Mouse (Mus musculus): ENCODE data around the gene Adcy7.

Gene Adcy7

DNA sequence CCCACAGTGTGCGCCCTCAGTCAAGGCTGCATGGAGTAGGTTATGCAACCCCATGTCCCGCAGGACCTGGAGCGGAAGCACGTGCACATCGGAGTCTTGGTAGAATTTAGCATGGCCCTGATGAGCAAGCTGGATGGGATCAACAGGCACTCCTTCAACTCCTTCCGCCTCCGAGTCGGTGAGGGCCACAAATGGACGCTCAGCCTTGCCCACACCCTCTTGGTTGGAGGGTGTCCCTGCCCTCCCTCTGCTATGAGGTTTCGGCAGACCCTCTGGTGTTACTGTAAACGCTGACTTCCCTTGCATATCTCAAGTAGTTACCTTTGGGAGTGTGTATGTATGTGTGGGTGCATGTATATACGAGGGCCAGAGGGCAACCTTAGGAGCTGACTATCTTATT is 54.1 kb downstream of the Adcy7 start:
- TF ChIP-seq GATA4 (IDR thresholded peaks at IDR 0.05; ENCODE audit: insufficient replicate concordance, low read length): no peak

DNA sequence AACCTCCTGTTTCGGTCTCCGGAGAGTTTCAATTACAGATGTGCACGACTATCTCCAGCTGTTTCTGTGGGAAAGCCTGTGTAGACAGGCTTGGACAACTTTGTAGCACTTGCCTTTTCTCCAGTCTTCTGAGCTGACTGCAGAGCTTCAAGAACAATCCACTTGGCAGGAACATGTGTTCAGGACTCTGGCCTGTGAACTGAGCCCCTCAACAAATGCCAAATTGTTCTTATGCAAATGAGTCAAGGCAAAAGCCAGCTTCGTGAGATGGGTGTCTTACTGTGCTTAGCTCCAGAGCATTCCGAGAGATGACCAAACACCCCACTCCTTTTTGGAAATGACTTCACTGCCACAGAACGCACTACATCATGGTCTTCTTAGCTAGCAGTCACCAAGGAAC is 56.5 kb downstream of the Adcy7 start:
- TF ChIP-seq GATA4 (IDR thresholded peaks at IDR 0.05; ENCODE audit: insufficient replicate concordance, low read length): no peak

DNA sequence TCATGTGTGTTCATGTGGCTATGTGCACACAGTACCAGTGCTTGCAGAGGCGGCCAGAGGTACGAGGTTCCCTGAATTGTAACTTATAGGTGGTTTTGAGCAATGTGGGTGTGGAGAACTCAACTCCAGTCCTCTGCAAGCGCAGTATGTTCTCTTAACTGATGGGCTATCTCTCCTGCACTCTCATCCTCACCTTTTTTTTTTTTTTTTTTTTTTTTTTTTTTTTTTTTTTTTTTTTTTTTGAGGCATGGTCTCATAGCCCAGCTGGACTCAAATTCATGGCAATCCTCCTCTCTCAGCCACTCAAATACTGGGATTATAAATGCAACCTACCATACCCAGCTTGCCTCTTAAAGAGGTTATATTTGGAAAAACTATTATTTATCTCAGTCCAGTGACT is 58.6 kb downstream of the Adcy7 start:
- no peak for TF ChIP-seq GATA4 (IDR thresholded peaks at IDR 0.05; ENCODE audit: insufficient replicate concordance, low read length)

DNA sequence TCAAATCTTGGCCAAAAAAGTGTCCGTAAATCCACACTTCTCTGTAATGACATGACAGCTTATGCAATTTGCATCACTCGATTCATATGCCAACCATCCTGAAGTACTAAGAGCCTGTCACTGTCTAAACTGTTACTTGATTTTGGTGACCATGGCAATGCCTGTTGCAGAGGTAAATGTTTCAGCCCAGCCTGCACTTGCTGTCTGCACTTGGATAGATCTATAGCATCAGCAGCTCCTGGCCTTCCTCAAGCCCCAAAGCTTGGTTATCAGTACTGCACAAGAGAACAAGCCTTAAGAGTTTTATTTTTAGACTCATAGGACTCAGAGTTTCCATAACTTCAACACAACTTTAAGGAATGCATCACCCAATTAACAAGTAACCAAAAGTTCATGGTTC is 62.2 kb downstream of the Adcy7 start:
- no peak for TF ChIP-seq GATA4 (IDR thresholded peaks at IDR 0.05; ENCODE audit: insufficient replicate concordance, low read length)

DNA sequence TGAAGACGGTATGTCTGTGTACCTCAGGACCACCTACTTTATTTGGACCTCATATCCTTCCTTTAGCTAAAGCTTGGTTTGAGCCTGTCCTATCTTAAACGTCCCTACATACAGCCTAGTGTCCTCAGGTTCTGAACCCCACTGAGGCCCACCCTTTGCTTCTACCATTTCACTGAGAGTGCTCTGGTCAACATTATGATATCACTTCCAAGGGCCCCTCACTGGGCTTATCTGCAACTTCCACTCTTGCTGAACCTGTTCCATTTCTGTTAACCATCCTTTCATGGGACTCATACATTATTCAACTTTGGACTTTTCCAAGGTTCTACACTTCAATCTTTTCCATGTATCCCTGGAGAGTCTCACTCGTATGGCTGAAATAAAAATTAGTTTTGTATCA is 62.8 kb downstream of the Adcy7 start:
- TF ChIP-seq GATA4 (IDR thresholded peaks at IDR 0.05; ENCODE audit: insufficient replicate concordance, low read length): no peak

DNA sequence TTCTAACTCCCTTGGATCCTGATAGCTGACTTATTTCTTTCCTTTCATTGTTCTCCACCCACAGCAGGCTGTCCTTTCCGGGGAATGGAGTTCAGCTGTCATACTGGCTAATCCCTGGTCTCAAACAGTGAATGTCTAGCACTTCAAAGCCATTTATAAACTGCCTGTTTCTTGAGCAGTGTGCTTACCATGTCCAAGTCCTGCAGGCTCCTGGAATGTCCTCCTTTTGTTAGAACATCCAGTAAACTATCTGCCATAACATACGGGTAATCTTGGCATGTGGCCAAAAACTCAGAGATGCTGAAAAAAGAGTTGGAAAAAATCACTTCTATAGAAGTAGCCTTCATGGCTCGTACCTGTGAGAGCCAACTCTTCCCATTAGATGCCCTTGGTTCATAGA is 67.0 kb downstream of the Adcy7 start:
- TF ChIP-seq GATA4 (IDR thresholded peaks at IDR 0.05; ENCODE audit: insufficient replicate concordance, low read length): no peak

DNA sequence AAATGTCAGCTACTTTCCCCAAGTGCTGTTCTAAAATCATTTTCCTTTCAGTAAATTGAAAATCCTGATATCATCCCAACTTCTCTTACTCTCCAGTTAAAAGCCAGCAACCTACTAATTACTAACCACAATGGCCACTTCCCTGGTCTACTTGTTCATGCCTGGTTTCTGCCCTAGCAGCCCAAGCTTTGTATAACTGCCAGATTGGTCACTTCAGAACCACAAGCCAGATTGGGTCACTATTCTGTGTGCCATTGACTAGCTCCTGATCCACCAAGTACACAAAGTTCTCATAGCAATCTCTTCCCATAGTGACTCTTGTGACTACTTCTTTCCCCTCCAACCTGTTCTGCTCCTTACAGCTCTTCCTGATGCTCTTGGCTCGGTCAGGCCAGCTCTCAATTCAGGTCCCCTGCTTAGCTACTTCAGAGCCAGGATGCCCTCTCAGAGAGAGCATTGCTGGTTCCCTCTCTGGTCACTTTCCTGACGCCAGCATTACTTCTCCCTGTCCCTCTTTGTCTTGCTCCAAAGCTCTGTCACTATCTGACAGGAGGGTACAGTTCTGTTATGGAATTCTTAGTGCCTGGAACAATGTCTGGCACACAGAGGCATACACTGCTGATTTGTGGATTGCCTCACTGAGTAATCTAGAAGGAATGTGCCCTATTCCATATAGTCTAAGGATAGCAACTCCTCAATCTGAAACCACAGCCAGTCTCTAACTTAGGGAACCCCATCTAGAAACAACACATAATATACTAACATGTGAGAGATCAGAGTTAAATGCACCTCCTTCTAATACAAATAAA is 67.9 kb downstream of the Adcy7 start:
- no peak for TF ChIP-seq GATA4 (IDR thresholded peaks at IDR 0.05; ENCODE audit: insufficient replicate concordance, low read length)

DNA sequence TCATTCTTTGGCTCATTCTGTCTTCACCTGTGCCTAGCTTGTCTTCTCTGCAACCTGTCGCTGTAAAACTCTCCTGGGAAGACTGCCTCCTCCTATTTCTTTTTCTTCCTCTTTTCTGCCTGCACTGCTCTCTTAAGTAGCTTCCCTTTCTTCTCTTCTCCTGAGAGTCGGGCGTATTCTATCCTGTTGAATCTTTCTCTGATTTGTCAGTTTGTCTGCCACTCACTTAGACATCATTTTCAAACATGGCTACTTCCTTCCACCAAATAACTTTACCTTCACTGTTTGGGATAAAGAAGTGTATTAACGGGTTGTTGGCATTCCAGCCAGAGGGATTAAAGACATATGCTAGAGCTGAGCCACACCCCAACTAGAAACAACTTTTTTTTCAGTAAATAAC is 69.8 kb downstream of the Adcy7 start:
- no peak for TF ChIP-seq GATA4 (IDR thresholded peaks at IDR 0.05; ENCODE audit: insufficient replicate concordance, low read length)

DNA sequence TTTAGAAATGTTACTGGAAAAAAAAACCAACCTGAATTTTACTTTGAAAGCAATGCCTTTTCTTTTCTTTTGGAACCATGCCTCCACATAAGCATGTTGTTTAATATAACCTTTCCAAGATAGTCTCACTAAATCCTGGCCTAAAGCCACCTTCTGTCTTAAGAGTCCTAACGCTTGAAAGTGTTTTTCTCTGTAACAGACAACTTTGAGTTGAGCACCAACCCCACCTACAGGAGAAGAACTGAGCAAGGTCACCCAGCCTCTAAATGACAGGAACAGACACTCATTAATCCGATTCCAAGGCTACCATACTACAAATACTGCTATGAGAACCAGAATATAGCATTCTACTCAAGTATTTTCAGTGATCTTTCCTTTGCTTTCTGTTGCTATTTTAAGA is 76.8 kb downstream of the Adcy7 start:
- no peak for TF ChIP-seq GATA4 (IDR thresholded peaks at IDR 0.05; ENCODE audit: insufficient replicate concordance, low read length)

DNA sequence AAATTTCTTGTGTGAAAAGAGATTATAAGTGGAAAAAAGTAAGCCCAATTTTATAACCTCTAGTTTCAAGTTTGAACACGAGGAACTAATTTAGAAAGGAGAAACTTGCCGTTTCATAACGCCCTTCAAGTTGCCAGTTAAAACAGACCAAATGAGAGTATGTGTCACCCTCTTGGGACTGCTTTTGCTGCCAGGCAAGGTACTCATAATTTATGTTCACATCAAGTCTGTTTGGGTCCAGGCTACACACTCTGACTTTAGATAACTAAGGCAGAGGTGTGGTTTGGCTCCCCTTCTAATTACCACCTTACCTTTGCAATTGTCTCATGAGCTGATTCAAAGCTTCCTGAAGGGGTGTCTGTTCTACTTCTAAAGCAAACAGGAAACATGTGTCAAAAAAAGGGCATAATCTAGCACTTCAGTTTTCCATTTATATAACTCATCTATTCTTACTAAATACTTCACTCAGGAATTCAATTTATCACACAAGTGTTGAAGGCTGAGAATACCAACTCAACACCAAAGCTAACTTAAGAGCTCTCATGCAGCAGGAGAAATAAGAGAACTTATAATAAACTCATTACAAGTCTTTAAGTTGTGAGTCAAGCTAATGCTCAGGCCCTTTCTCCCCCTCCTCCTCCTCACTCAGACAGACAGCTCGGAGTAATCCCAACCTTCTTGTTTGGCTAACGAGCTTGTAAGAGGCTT is 85.2 kb downstream of the Adcy7 start:
- TF ChIP-seq GATA4 (IDR thresholded peaks at IDR 0.05; ENCODE audit: insufficient replicate concordance, low read length): no peak

DNA sequence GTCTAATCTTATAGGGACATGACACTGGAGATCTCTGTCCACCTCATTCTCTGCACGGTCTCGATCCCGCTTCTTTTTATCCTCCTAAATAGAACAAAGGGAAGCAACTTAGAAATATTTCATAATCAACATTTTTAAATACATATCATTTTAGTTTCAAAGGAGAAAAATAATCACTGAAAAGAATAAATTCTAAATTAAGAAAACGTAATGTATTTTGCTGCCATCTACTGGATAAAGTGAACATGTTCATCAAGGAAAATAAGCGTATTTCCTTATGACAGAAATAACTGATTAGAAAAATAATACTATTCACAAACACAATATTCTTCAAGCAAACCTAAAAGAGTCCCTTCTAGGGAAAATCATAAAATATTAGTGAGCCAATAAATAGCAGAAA is 85.7 kb downstream of the Adcy7 start:
- no peak for TF ChIP-seq GATA4 (IDR thresholded peaks at IDR 0.05; ENCODE audit: insufficient replicate concordance, low read length)

DNA sequence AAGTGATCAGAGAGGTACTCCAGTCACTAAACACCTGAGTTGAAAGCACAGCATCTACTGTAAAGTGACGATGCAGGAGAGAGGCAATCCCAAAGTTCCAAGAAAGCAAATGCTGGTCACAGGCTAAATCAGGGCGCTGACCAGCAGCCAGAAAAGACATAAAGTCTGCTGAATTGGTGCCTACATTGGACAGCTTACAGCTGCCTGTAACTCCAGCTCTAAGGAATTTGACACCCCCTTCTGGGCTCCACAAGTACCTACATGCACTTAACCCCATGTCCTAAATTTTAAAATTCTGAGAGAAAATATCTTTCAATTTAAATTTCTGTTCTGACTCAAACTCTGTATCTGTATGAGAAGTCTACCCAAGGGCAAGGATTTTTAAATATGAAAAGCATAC is 87.8 kb downstream of the Adcy7 start:
- TF ChIP-seq GATA4 (IDR thresholded peaks at IDR 0.05; ENCODE audit: insufficient replicate concordance, low read length): no peak

DNA sequence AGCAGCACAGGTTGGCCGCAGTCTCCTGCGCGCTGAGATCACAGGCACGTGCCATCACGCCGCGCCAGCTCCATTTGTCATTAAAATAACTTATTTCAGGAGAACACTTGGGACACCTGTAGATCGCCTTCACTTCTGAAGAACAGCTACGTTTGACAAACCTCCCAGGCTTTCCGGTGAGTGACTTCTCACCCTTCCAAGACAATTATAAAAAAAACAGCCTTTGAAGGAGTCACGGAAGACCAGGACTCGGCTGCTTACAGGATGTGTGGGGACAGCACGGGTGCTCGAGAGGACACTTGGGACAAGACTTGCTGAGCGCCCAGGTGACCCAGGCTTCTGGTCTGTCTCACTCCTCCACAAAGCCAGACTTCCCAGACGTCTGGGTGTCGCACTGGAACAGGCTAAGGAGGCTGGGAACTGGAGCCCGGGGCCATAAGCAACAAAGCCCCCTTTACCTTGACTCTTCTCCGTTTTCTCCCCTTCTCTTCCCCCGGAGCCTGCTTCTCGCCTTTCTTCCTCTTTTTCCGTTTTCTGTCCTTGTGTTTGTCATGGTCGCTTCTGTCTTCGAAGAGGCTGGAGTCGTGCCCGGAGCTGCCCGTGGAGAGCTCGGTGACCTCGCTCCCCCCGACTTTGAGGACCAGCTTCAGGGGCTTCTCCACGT is 89.0 kb downstream of the Adcy7 start:
- TF ChIP-seq GATA4 (IDR thresholded peaks at IDR 0.05; ENCODE audit: insufficient replicate concordance, low read length): no peak

DNA sequence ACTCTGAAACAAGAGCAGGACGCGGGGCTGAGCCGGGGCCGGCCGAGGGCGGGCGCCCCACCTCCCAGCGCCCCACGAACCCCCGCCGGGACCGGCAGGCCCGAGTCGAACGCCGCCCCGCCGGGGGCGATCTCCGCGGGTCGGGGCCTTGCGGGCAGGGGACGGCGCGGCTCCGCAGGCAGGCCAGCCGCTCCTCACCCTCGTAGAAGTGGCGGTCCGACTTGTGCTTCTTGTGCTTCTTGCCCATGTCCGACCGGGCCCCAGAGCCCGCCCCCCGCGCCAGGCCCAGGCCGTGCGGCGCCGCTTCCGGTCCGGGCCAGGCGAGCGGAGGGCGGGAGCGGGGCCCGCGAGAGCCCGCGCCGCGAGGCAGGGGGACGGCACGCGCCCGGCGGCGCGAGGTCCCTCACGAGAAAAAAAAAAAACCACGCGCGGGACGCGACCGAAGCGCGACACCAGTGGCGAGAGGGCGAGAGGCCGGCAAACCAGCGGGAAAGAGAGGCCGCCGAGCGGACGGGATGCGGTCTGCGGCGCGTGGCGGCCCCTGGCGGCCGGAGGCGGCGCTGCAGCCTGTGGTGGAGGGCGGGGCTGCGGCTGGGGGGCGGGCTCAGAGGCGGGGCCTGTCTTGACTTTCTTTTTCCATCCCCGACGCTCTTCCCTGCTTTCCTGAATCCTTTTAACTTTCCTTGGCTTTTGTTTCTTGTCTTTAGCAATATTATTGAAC is 89.7 kb downstream of the Adcy7 start, which contains the start of gene Brd7:
Gene Brd7, minus strand, starts transcription at position 487 of the 721 bp plus-strand sequence.
- peak; percentile 6; the same call in 1 of the 2 replicates for TF ChIP-seq GATA4 (IDR thresholded peaks at IDR 0.05; ENCODE audit: insufficient replicate concordance, low read length)

DNA sequence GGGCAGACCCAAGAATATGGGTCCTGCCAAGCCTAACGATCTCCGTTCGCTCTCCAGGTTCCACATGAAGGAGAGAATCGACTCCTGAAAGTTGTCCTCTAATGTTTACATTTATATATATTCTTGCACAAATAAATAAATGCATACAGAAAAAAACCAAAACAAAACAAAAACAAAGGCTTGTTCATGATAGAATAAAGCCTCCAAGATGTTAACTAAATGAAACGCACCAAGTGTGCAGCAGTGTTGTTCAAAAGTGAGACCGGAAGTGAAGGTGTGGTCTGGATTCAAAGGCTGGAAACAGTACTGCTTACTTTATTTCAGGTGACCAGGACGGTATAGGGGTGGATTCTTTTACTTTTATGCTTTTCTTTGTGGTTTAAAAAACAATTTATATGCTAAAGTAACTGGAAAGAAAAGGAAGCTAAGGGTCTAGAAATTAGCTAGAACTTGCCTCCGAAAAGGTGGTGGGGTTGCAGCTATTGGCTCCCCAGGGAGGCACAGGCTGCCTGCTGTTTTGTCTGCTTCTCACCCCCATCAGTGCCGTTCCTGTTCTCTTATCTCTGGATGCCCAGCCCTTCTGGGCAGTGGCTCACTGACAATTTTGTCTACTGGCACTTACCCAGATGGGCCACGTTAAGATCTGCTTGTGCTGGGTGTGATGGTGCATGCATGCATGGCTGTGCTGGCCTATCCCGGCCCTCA is 90.4 kb downstream of the Adcy7 start:
- no peak for TF ChIP-seq GATA4 (IDR thresholded peaks at IDR 0.05; ENCODE audit: insufficient replicate concordance, low read length)

Data from liver, adult (tissue).